8 mouse cellular contexts compared by ENCODE assay signal in the genomic region with DNA sequence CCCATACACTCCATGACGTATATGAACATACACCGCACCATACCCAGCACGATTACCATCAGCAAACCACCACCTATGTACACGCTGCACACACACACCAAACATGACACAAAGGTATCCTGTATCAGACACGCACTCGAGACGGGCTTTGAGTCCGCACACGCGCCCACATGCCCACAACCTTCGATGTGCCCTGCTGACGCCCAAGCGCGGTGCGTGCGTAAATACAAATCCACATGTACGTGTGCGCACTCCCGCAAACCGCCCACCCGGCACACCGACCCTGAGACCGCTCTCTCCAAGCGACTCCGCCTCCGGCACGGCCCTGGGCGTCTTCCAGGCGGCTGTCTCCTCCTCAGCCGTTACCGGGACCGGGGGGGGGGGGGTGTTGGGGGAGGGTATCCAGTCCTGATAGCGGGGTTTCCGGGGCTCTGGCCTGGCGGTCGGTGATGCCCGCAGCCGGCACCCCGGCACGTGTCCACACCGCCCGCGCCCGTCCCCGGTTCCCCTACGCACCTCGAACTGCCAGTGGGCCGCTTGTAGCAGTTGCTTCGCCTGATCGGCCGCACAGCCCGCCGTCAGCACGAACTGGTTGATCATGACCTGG. TPM values are rescaled to one million over a fixed set of nuclear protein-coding genes. Genes with fewer than 3 reads are reported as not detected.
DNase-seq lines count a peak whose midpoint lies in the region; ATAC-seq and TF ChIP-seq lines count a peak whose summit lies in the region.

No protein-coding gene starts in this region.

- TF ChIP-seq CTCF in E14TG2a.4 (conservative IDR thresholded peaks at IDR 0.05; ENCODE audit: low read length): no peak
- TF ChIP-seq CTCF in liver, adult 2 months (IDR thresholded peaks at IDR 0.05; ENCODE audit: low read depth, low read length): no peak

- H3K27me3 ChIP-seq in heart, embryonic 14.5 days (ENCODE audit: control insufficient read depth, insufficient read depth, low read length): no peaks in the 10 kb centered on the region
- H3K27me3 ChIP-seq in E14TG2a.4 (ENCODE audit: insufficient read depth, low read length): no peaks in the 10 kb centered on the region
- H3K27me3 ChIP-seq in hindbrain, embryonic 16.5 days (replicated peaks; ENCODE audit: control insufficient read depth, insufficient read depth, low read length): no peaks in the 10 kb centered on the region
- H3K27me3 ChIP-seq in liver, adult 2 months (ENCODE audit: control insufficient read depth, insufficient read depth, low read length): no peaks in the 10 kb centered on the region
- no peaks in the 10 kb centered on the region for H3K27me3 ChIP-seq in neural tube, embryonic 13.5 days

- peak; percentile 5; the same call in 1 of the 2 replicates for ATAC-seq in heart, embryonic 14.5 days (ENCODE audit: insufficient number of reproducible peaks, insufficient read depth, low FRiP score, low read depth)
- peak; percentile 26 for ATAC-seq in hindbrain, embryonic 16.5 days
- ATAC-seq in neural tube, embryonic 13.5 days (ENCODE audit: low read depth): peak; percentile 37

- peaks cover 18% of the 10 kb centered on the region for H3K36me3 ChIP-seq in heart, embryonic 14.5 days (ENCODE audit: control insufficient read depth, insufficient read depth, low read length)
- H3K36me3 ChIP-seq in E14TG2a.4 (ENCODE audit: insufficient read depth, low read length): peaks cover 50% of the 10 kb centered on the region
- 0 out of 2 replicates have a peak, but pooled peaks cover 2% of the 10 kb centered on the region for H3K36me3 ChIP-seq in hindbrain, embryonic 16.5 days (ENCODE audit: control insufficient read depth, insufficient read depth, low read length)
- peaks cover 5% of the 10 kb centered on the region; the same call in 1 of the 2 replicates for H3K36me3 ChIP-seq in liver, adult 2 months (ENCODE audit: control insufficient read depth, insufficient read depth, low read length)
- H3K36me3 ChIP-seq in neural tube, embryonic 13.5 days: peaks cover 26% of the 10 kb centered on the region

- H3K4me2 ChIP-seq in heart, embryonic 14.5 days (ENCODE audit: low read length): peak overlapping the region; percentile 76
- peak overlapping the region; percentile 83 for H3K4me2 ChIP-seq in hindbrain, embryonic 16.5 days (ENCODE audit: low read length)
- H3K4me2 ChIP-seq in neural tube, embryonic 13.5 days: peak overlapping the region; percentile 91

- H3K9ac ChIP-seq in heart, embryonic 14.5 days (ENCODE audit: low read length): peak overlapping the region; percentile 94
- peak overlapping the region; percentile 84 for H3K9ac ChIP-seq in hindbrain, embryonic 16.5 days (ENCODE audit: low read depth, low read length)
- peak overlapping the region; percentile 93 for H3K9ac ChIP-seq in liver, adult 2 months (ENCODE audit: low read depth, low read length)
- peak overlapping the region; percentile 91 for H3K9ac ChIP-seq in neural tube, embryonic 13.5 days

- H3K27ac ChIP-seq in heart, embryonic 14.5 days (replicated peaks in 1 of 2; ENCODE audit: control insufficient read depth in 1 of 2, insufficient read depth in 1 of 2, low read depth in 2 of 2, low read length in 2 of 2): peak overlapping the region; percentile 99 to 100
- peak overlapping the region; percentile 99 for H3K27ac ChIP-seq in hindbrain, embryonic 16.5 days (ENCODE audit: low read depth, low read length)
- peak overlapping the region; percentile 90 for H3K27ac ChIP-seq in liver, adult 2 months (replicated peaks; ENCODE audit: insufficient read depth, low read depth, low read length)
- H3K27ac ChIP-seq in neural tube, embryonic 13.5 days (replicated peaks): peak overlapping the region; percentile 99

- no peak for DNase-seq in heart, adult 8-10 months (ENCODE audit: low spot score)
- peak; percentile 50 for DNase-seq in embryo, embryonic 10.5 days (ENCODE audit: low spot score)
- DNase-seq in liver, adult 2 months (ENCODE audit: extremely low read depth, low read depth, low spot score): peak; percentile 33
- DNase-seq in ovary, postnatal 10 days (ENCODE audit: low spot score): no peak

- under 1% methylated on average over 52 of the region's 54 CpGs for WGBS in heart, embryonic 14.5 days
- WGBS in hindbrain, embryonic 16.5 days: under 1% methylated on average over 41 of the region's 54 CpGs
- under 1% methylated on average over 54 of the region's 54 CpGs for WGBS in liver, adult 2 months
- WGBS in neural tube, embryonic 13.5 days: 0% methylated on average over 52 of the region's 54 CpGs

- peaks cover 17 to 43% of the 10 kb centered on the region in 2 experiments for H3K4me1 ChIP-seq in heart, embryonic 14.5 days (ENCODE audit: control insufficient read depth in 2 of 2, insufficient read depth in 2 of 2, low read length in 2 of 2)
- H3K4me1 ChIP-seq in E14TG2a.4 (replicated peaks; ENCODE audit: low read depth, low read length): peaks cover 71% of the 10 kb centered on the region
- peaks cover 34% of the 10 kb centered on the region for H3K4me1 ChIP-seq in hindbrain, embryonic 16.5 days (ENCODE audit: control insufficient read depth, insufficient read depth, low read depth, low read length)
- H3K4me1 ChIP-seq in liver, adult 2 months (ENCODE audit: control insufficient read depth, insufficient read depth, low read length): peaks cover 27% of the 10 kb centered on the region
- H3K4me1 ChIP-seq in neural tube, embryonic 13.5 days (replicated peaks): peaks cover 53% of the 10 kb centered on the region

- no peaks in the 10 kb centered on the region for H3K9me3 ChIP-seq in heart, embryonic 14.5 days (ENCODE audit: control insufficient read depth, low read length)
- no peaks in the 10 kb centered on the region for H3K9me3 ChIP-seq in E14TG2a.4 (ENCODE audit: low read length)
- H3K9me3 ChIP-seq in hindbrain, embryonic 16.5 days (ENCODE audit: control insufficient read depth, low read length): no peaks in the 10 kb centered on the region
- H3K9me3 ChIP-seq in neural tube, embryonic 13.5 days: no peaks in the 10 kb centered on the region

- peak overlapping the region; percentile 91 to 97 for H3K4me3 ChIP-seq in heart, embryonic 14.5 days (ENCODE audit: control insufficient read depth in 1 of 2, insufficient read depth in 1 of 2, low read depth in 1 of 2, low read length in 2 of 2)
- peak overlapping the region; percentile 94 for H3K4me3 ChIP-seq in E14TG2a.4 (replicated peaks; ENCODE audit: low read length)
- H3K4me3 ChIP-seq in hindbrain, embryonic 16.5 days (ENCODE audit: low read length): peak overlapping the region; percentile 87
- peak overlapping the region; percentile 76 for H3K4me3 ChIP-seq in liver, adult 2 months (ENCODE audit: insufficient read depth, low read depth, low read length)
- peak overlapping the region; percentile 80 for H3K4me3 ChIP-seq in neural tube, embryonic 13.5 days

- TF ChIP-seq POLR2A in liver, adult 2 months (IDR thresholded peaks at IDR 0.05; ENCODE audit: extremely low read depth, insufficient read depth, low read length): no peak

- H3K79me2 ChIP-seq in liver, adult 2 months (ENCODE audit: control insufficient read depth, insufficient read depth, low read length): peaks cover 20% of the 10 kb centered on the region; the same call in 1 of the 2 replicates

RNA-seq across cellular contexts. Expression of a gene that starts 0.9 kb away (rescaled TPM):
- 24.2 and 25.3 TPM in 2 replicates for polyA plus RNA-seq in heart, embryonic 14.5 days (2014; fragmentation: Nextera tagmentation; extraction: Ambion mirVana)
- 10 to 100 TPM; 14.6 to 20.6 (median 19.2) TPM for total RNA-seq in heart, adult 8-10 months (2022)
- polyA plus RNA-seq in hindbrain, embryonic 16.5 days (2015; fragmentation: Nextera tagmentation; extraction: Ambion mirVana): 55.2 and 73.2 TPM in 2 replicates
- total RNA-seq in liver, adult 2 months (2014; rRNA removed): 4.0 and 7.1 TPM in 2 replicates
- 13.6 and 15.5 TPM in 2 replicates for polyA plus RNA-seq in liver, adult 2 months (2012; rRNA removed)
- 54.4 and 66.3 TPM in 2 replicates for polyA plus RNA-seq in neural tube, embryonic 13.5 days (2015; fragmentation: Nextera tagmentation; extraction: Ambion mirVana)

RNA-seq across cellular contexts. Expression of a gene that starts 6.8 kb away (rescaled TPM):
- polyA plus RNA-seq in heart, embryonic 14.5 days (2014; fragmentation: Nextera tagmentation; extraction: Ambion mirVana): 115 and 120 TPM in 2 replicates
- total RNA-seq in heart, adult 8-10 months (2022): 100 to 1,000 TPM; 166 to 200 (median 185) TPM
- polyA plus RNA-seq in hindbrain, embryonic 16.5 days (2015; fragmentation: Nextera tagmentation; extraction: Ambion mirVana): 133 and 140 TPM in 2 replicates
- 28.2 and 42.8 TPM in 2 replicates for total RNA-seq in liver, adult 2 months (2014; rRNA removed)
- 59.0 and 71.0 TPM in 2 replicates for polyA plus RNA-seq in liver, adult 2 months (2012; rRNA removed)
- polyA plus RNA-seq in neural tube, embryonic 13.5 days (2015; fragmentation: Nextera tagmentation; extraction: Ambion mirVana): 105 and 110 TPM in 2 replicates

RNA-seq across cellular contexts. Expression of a gene that starts 44.0 kb away (rescaled TPM):
- polyA plus RNA-seq in heart, embryonic 14.5 days (2014; fragmentation: Nextera tagmentation; extraction: Ambion mirVana): 0.28 and 0.58 TPM in 2 replicates
- total RNA-seq in heart, adult 8-10 months (2022): not detected
- 0.13 and 0.19 TPM in 2 replicates for polyA plus RNA-seq in hindbrain, embryonic 16.5 days (2015; fragmentation: Nextera tagmentation; extraction: Ambion mirVana)
- not detected in 2 replicates for total RNA-seq in liver, adult 2 months (2014; rRNA removed)
- polyA plus RNA-seq in liver, adult 2 months (2012; rRNA removed): not detected in 2 replicates
- polyA plus RNA-seq in neural tube, embryonic 13.5 days (2015; fragmentation: Nextera tagmentation; extraction: Ambion mirVana): 0.42 and 0.52 TPM in 2 replicates

RNA-seq across cellular contexts. Expression of a gene that starts 59.4 kb away (rescaled TPM):
- polyA plus RNA-seq in heart, embryonic 14.5 days (2014; fragmentation: Nextera tagmentation; extraction: Ambion mirVana): 126 and 128 TPM in 2 replicates
- 10 to 100 TPM; 14.2 to 20.0 (median 16.6) TPM for total RNA-seq in heart, adult 8-10 months (2022)
- 132 and 137 TPM in 2 replicates for polyA plus RNA-seq in hindbrain, embryonic 16.5 days (2015; fragmentation: Nextera tagmentation; extraction: Ambion mirVana)
- total RNA-seq in liver, adult 2 months (2014; rRNA removed): 12.2 and 16.2 TPM in 2 replicates
- polyA plus RNA-seq in liver, adult 2 months (2012; rRNA removed): 53.5 and 57.0 TPM in 2 replicates
- 134 and 143 TPM in 2 replicates for polyA plus RNA-seq in neural tube, embryonic 13.5 days (2015; fragmentation: Nextera tagmentation; extraction: Ambion mirVana)

Comparison
In these comparisons a context has a peak if more than half of its experiments do, and no peak if none do; other contexts are left out.
1. DNase-seq: peak in embryo, embryonic 10.5 days (single experiment) and liver, adult 2 months (single experiment); none in heart, adult 8-10 months (single experiment) and ovary, postnatal 10 days (single experiment).
2. Peak in every context shown above with its lines, with median percentiles within 50 percentile points of each other: ATAC-seq, H3K27ac ChIP-seq, H3K4me2 ChIP-seq, H3K4me3 ChIP-seq and H3K9ac ChIP-seq.